Mouse (Mus musculus) stomach, postnatal 0 days (tissue): ENCODE results near the gene Farp2.

Experiments used
- CTCF ChIP-seq: IDR thresholded peaks from 2 replicates; pipeline ENCODE4 v1.5.1; 2016; ENCODE audit warnings: antibody characterized with exemption, low read depth, mild to moderate bottlenecking, moderate library complexity
- EP300 ChIP-seq: optimal IDR thresholded peaks from 2 replicates; pipeline ENCODE3; 2016; ENCODE audit warnings: antibody characterized with exemption

DNA sequence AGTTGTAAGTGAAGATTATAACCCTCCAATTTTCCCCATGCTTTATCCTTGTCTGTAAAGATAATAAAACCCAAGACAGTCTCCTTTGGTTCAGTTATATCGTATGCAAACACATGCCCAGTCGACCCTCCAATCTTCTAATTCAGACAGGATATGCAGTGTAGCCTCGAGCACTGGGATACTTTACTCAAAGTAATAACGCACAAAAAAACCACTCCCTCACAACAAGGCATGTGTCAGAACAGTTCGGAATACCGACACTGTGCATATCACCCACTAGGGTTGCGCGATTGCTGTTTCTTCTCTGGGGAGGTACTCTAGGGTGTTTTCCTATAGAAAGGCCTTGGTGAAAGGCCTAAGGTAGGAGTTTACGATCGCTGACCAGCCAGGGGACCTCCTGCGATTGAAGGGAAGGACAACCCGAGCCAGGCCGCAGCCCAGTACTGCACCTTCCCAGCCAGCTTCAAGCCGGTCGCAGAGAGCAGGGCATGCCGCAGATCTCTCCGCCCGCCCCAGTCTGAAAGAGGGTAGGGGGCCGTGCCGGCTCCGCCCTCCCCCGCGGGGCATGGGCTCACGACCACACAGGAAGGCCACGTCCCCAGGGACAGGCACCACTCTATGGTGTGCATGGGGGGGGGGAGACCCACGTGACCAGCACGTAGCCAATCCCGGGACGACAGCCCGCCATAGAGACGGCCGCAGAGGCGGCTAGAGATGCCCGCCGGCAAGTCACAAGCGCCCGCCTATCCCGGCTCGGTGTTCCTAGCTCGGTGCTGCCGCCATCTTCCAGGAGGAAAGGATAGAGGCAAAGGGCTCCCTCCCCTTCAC is 33.9 kb upstream of the Farp2 start:
- peak; percentile 63 for TF ChIP-seq CTCF
- TF ChIP-seq EP300, result no peak
